Mouse (Mus musculus): ENCODE data around the gene Maff. TPM values are rescaled to one million over a fixed set of nuclear protein-coding genes. Genes with fewer than 3 reads are reported as not detected.

The Maff gene
- polyA plus RNA-seq, 1 experiment from 2014 or later = 1.0 TPM

DNA sequence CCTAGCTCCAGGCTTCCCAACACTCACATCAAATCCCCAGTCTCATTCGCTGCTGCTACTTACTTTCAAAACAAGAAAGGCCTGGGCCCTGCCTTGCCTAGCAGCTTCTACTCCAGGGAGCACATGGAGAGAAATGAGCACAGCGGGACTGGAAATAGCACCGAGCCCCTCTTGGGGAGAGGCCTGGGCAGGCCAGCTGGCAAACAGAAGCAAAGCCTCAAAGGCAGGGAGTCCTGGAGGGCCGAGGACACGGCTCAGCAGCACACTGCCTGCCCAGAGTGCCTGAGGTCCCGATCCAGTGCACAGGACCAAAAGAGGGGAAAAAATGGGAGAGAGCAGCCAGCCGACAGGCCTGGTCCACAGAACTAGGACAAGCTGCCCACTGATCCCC, 54.5 kb downstream of the Maff start:
- Histone ChIP-seq H3K4me1 (ENCODE audit: control insufficient read depth, insufficient read depth, low read length) (peaks cover 25% of the 10 kb centered on the region), H3K27ac (replicated peaks; ENCODE audit: low read depth, low read length) (no peak overlapping the region), H3K4me2 (ENCODE audit: low read length) (peak overlapping the region; percentile 60), H3K36me3 (ENCODE audit: control insufficient read depth, insufficient read depth, low read length) (0 out of 2 replicates have a peak, but pooled peaks cover 3% of the 10 kb centered on the region), H3K4me3 (replicated peaks; ENCODE audit: low read depth, low read length) (no peak overlapping the region), H3K9ac (replicated peaks; ENCODE audit: low read length) (no peak overlapping the region; the same call in 1 of the 2 replicates), H3K9me3 (ENCODE audit: control insufficient read depth, low read length) (no peaks in the 10 kb centered on the region), H3K27me3 (ENCODE audit: control insufficient read depth, insufficient read depth, low read length) (0 out of 2 replicates have a peak, but pooled peaks cover 3% of the 10 kb centered on the region)
- no peak for DNase-seq
- ATAC-seq (ENCODE audit: low FRiP score, low TSS enrichment) = no peak
- WGBS = 48% methylated on average over 7 of the region's 7 CpGs

DNA sequence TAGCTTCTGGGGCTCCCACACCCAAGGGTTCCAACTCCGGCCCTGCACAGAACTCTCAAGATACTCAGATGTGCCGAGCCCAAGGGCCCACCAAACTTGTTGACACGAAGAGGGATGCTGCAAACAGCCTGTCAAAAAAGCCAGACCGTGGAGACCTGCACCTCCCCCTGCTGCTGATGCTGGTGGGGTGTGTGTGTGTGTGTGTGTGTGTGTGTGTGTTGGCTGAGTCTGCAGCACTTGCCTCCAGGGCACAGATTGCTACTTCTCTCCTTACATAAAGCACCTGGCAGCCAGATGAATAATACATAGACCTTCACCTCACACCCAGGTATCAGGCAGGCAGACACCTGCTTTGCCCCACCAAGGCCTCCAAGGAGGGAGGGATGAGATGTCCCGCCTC, 55.8 kb downstream of the Maff start:
- no peaks in the 10 kb centered on the region for H3K9me3 ChIP-seq (ENCODE audit: control insufficient read depth, low read length)
- peak overlapping the region; percentile 92 for H3K9ac ChIP-seq (replicated peaks; ENCODE audit: low read length)
- H3K27ac ChIP-seq (replicated peaks; ENCODE audit: low read depth, low read length) = no peak overlapping the region
- peak; percentile 31 for DNase-seq
- H3K4me1 ChIP-seq (ENCODE audit: control insufficient read depth, insufficient read depth, low read length) = peaks cover 25% of the 10 kb centered on the region
- peak overlapping the region; percentile 99 for H3K4me3 ChIP-seq (replicated peaks; ENCODE audit: low read depth, low read length)
- 25% methylated on average over 5 of the region's 5 CpGs for WGBS
- 0 out of 2 replicates have a peak, but pooled peaks cover 3% of the 10 kb centered on the region for H3K27me3 ChIP-seq (ENCODE audit: control insufficient read depth, insufficient read depth, low read length)
- no peaks in the 10 kb centered on the region for H3K36me3 ChIP-seq (ENCODE audit: control insufficient read depth, insufficient read depth, low read length)
- ATAC-seq (ENCODE audit: low FRiP score, low TSS enrichment) = peak; percentile 24; the same call in 1 of the 2 replicates
- H3K4me2 ChIP-seq (ENCODE audit: low read length) = peak overlapping the region; percentile 60

- H3K27me3 ChIP-seq (ENCODE audit: control insufficient read depth, insufficient read depth, low read length) = 0 out of 2 replicates have a peak, but pooled peaks cover 3% of the 10 kb centered on the region
- H3K4me2 ChIP-seq (ENCODE audit: low read length) = peak within 1 kb of the TSS; percentile 60
- H3K36me3 ChIP-seq (ENCODE audit: control insufficient read depth, insufficient read depth, low read length) = no peaks in the 10 kb centered on the region
- H3K9ac ChIP-seq (replicated peaks; ENCODE audit: low read length) = peak within 1 kb of the TSS; percentile 92
- peak within 1 kb of the TSS; percentile 99 for H3K4me3 ChIP-seq (replicated peaks; ENCODE audit: low read depth, low read length)
- ATAC-seq (ENCODE audit: low FRiP score, low TSS enrichment) = peak; percentile 87
- WGBS = under 1% methylated on average over 87 of the region's 90 CpGs
- peak within 1 kb of the TSS; percentile 79 for H3K27ac ChIP-seq (replicated peaks; ENCODE audit: low read depth, low read length)
- H3K4me1 ChIP-seq (ENCODE audit: control insufficient read depth, insufficient read depth, low read length) = peaks cover 25% of the 10 kb centered on the region
- H3K9me3 ChIP-seq (ENCODE audit: control insufficient read depth, low read length) = no peaks in the 10 kb centered on the region
- DNase-seq = peak; percentile 96
Observed at GRCm38 (mm10) chr15:79402836-79403762, 56.7 kb downstream of the Maff start, which contains the start of gene Tmem184b. TSS of gene Tmem184b (minus strand) at chr15:79403569.

GRCm38 (mm10) chr15:79403763-79404210, 57.4 kb downstream of the Maff start:
- H3K36me3 ChIP-seq (ENCODE audit: control insufficient read depth, insufficient read depth, low read length) = no peaks in the 10 kb centered on the region
- H3K4me1 ChIP-seq (ENCODE audit: control insufficient read depth, insufficient read depth, low read length) = peaks cover 25% of the 10 kb centered on the region
- ATAC-seq (ENCODE audit: low FRiP score, low TSS enrichment) (no peak), DNase-seq (no peak)
- 15% methylated on average over 9 of the region's 9 CpGs for WGBS
- no peak overlapping the region for H3K27ac ChIP-seq (replicated peaks; ENCODE audit: low read depth, low read length)
- H3K4me3 ChIP-seq (replicated peaks; ENCODE audit: low read depth, low read length) = peak overlapping the region; percentile 99
- H3K4me2 ChIP-seq (ENCODE audit: low read length) = peak overlapping the region; percentile 60
- no peaks in the 10 kb centered on the region for H3K9me3 ChIP-seq (ENCODE audit: control insufficient read depth, low read length)
- 0 out of 2 replicates have a peak, but pooled peaks cover 3% of the 10 kb centered on the region for H3K27me3 ChIP-seq (ENCODE audit: control insufficient read depth, insufficient read depth, low read length)
- H3K9ac ChIP-seq (replicated peaks; ENCODE audit: low read length) = peak overlapping the region; percentile 92

DNA sequence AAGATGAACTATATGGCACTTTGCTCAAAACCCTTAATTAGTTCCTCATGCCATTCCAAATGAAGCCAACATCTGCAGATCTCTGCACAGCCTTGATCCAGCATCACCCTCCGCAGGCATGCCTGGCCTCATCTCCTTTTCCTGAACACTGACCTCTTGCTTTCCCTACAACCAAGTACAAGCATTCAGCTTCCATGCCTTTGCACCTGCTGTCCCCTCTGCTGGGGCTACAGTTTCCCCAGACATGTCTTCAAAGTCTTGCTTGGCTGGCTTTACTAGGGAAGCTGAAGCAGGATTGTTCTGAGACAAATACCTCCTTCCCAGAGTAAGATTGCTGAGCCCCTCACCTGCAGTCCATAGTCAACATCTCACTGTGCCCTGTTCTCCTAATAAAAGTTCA, 57.9 kb downstream of the Maff start:
- Histone ChIP-seq H3K4me2 (ENCODE audit: low read length) (no peak overlapping the region), H3K9ac (replicated peaks; ENCODE audit: low read length) (no peak overlapping the region), H3K27me3 (ENCODE audit: control insufficient read depth, insufficient read depth, low read length) (0 out of 2 replicates have a peak, but pooled peaks cover 3% of the 10 kb centered on the region), H3K9me3 (ENCODE audit: control insufficient read depth, low read length) (no peaks in the 10 kb centered on the region), H3K36me3 (ENCODE audit: control insufficient read depth, insufficient read depth, low read length) (no peaks in the 10 kb centered on the region), H3K27ac (replicated peaks; ENCODE audit: low read depth, low read length) (no peak overlapping the region), H3K4me3 (replicated peaks; ENCODE audit: low read depth, low read length) (no peak overlapping the region), H3K4me1 (ENCODE audit: control insufficient read depth, insufficient read depth, low read length) (peaks cover 25% of the 10 kb centered on the region)
- ATAC-seq (ENCODE audit: low FRiP score, low TSS enrichment) = no peak
- WGBS = 71% methylated on average over 1 of the region's 1 CpGs
- no peak for DNase-seq

GRCm38 (mm10) chr15:79406564-79406963, 60.1 kb downstream of the Maff start:
- no peak overlapping the region for H3K4me3 ChIP-seq (replicated peaks; ENCODE audit: low read depth, low read length)
- H3K4me2 ChIP-seq (ENCODE audit: low read length) = no peak overlapping the region
- H3K9me3 ChIP-seq (ENCODE audit: control insufficient read depth, low read length) = no peaks in the 10 kb centered on the region
- 0 out of 2 replicates have a peak, but pooled peaks cover 3% of the 10 kb centered on the region for H3K27me3 ChIP-seq (ENCODE audit: control insufficient read depth, insufficient read depth, low read length)
- no peak for ATAC-seq (ENCODE audit: low FRiP score, low TSS enrichment)
- DNase-seq = no peak
- no peak overlapping the region for H3K9ac ChIP-seq (replicated peaks; ENCODE audit: low read length)
- H3K27ac ChIP-seq (replicated peaks; ENCODE audit: low read depth, low read length) = no peak overlapping the region
- WGBS = 80% methylated on average over 4 of the region's 4 CpGs
- H3K36me3 ChIP-seq (ENCODE audit: control insufficient read depth, insufficient read depth, low read length) = no peaks in the 10 kb centered on the region
- peaks cover 13% of the 10 kb centered on the region for H3K4me1 ChIP-seq (ENCODE audit: control insufficient read depth, insufficient read depth, low read length)

MicroRNA genes within 50 kb of the gene (microRNA counts, 519-probe panel; counts per million panel counts)
- not detected for microRNA mmu-miR-1943

Small RNA genes within 50 kb of the gene (microRNA-seq; reads per million reads assigned to microRNA genes)
- gene Mir1943 = 1.8 reads per million, percentile 8 among the genes with 10 or more reads in this experiment

Other genes starting within 250 kb of the Maff start
- gene Micall1, start 237.7 kb upstream of the Maff start, polyA plus RNA-seq (2014; fragmentation: Nextera tagmentation; extraction: Ambion mirVana) = 11.8 and 11.9 TPM in 2 replicates
- gene Polr2f, start 205.6 kb upstream of the Maff start, polyA plus RNA-seq (2014; fragmentation: Nextera tagmentation; extraction: Ambion mirVana) = 287 and 355 TPM in 2 replicates
- 14.0 and 17.3 TPM in 2 replicates for gene 1700088E04Rik, start 205.4 kb upstream of the Maff start, polyA plus RNA-seq (2014; fragmentation: Nextera tagmentation; extraction: Ambion mirVana)
- gene Sox10, start 181.4 kb upstream of the Maff start, polyA plus RNA-seq (2014; fragmentation: Nextera tagmentation; extraction: Ambion mirVana) = 1.5 and 2.3 TPM in 2 replicates
- gene Pick1, start 117.4 kb upstream of the Maff start, polyA plus RNA-seq (2014; fragmentation: Nextera tagmentation; extraction: Ambion mirVana) = 47.7 and 74.3 TPM in 2 replicates
- 1.6 TPM in 2 replicates for gene Gm49486, start 117.2 kb upstream of the Maff start, polyA plus RNA-seq (2014; fragmentation: Nextera tagmentation; extraction: Ambion mirVana)
- gene Slc16a8, start 91.9 kb upstream of the Maff start, polyA plus RNA-seq (2014; fragmentation: Nextera tagmentation; extraction: Ambion mirVana) = 0.28 and 0.34 TPM in 2 replicates
- gene Baiap2l2, start 61.1 kb upstream of the Maff start, polyA plus RNA-seq (2014; fragmentation: Nextera tagmentation; extraction: Ambion mirVana) = 1.9 and 2.0 TPM in 2 replicates
- gene Pla2g6, start 18.2 kb upstream of the Maff start, polyA plus RNA-seq (2014; fragmentation: Nextera tagmentation; extraction: Ambion mirVana) = 26.0 and 28.2 TPM in 2 replicates
- gene Tmem184b, start 56.9 kb downstream of the Maff start, polyA plus RNA-seq (2014; fragmentation: Nextera tagmentation; extraction: Ambion mirVana) = 32.2 and 36.6 TPM in 2 replicates
- gene Csnk1e, start 108.9 kb downstream of the Maff start, polyA plus RNA-seq (2014; fragmentation: Nextera tagmentation; extraction: Ambion mirVana) = 225 and 226 TPM in 2 replicates
- 0.23 TPM in 1 of 2 replicates, not detected in the other for gene Kcnj4, start 158.6 kb downstream of the Maff start, polyA plus RNA-seq (2014; fragmentation: Nextera tagmentation; extraction: Ambion mirVana)
- 5.4 and 7.1 TPM in 2 replicates for gene Kdelr3, start 169.8 kb downstream of the Maff start, polyA plus RNA-seq (2014; fragmentation: Nextera tagmentation; extraction: Ambion mirVana)
- gene Ddx17, start 200.1 kb downstream of the Maff start, polyA plus RNA-seq (2014; fragmentation: Nextera tagmentation; extraction: Ambion mirVana) = 115 and 137 TPM in 2 replicates

Data from midbrain, embryonic 14.5 days (tissue).